Mouse (Mus musculus) ZHBTc4 (cell line): ENCODE data around the gene Lhfp.
A peak's percentile ranks its signal among the peaks of the same experiment; 100 is the strongest.

Experiments
- DNase-seq: peaks from one replicate; pipeline ENCODE4 v3.0.0-alpha.2; 2011; ENCODE audit warnings: low read depth, low spot score

The Lhfp gene

DNA sequence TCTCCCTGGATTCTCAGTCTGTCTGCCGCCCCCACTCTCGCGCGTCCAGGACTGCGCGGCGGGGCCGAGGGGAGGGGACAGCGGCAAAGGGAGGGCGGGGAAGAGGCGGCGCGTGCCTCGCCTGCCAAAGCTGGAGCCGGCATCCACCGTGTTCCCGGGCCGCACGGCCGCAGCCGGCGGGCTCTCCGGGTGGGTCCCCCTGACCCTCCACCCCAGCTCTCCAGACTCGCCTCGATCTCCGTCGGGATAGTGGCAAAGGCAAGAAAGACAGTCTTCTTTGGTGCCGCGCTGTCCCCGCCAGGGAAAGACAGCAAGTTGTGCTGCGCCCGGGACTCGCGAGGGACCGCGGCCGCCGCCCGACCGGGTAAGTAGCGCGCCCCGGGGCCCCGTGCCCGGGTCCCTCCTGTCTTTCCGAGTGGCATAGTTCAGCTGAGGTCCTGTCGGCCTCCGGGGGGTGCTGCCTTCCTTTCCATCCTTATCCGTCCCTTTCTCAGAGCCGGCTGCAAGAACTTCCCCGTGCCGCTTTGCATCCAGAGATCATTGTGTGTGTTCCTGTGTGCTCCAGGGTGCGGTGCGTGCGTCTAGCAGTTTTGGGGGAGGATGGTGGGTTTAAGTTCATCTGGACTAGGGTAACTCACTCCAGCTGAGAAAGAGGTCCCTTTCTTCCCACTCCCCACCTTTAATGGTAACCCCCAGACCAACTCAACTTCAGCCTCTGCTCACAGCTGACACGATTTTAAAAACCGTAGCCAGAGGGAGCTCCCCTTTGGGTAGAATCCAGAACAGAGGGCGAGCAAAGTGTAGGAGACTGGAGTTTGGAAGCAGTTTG lies at the start of gene Lhfp:
Gene Lhfp (plus strand): TSS at position 118 of the 829 bp plus-strand sequence.
- peak; percentile 83 for DNase-seq

DNA sequence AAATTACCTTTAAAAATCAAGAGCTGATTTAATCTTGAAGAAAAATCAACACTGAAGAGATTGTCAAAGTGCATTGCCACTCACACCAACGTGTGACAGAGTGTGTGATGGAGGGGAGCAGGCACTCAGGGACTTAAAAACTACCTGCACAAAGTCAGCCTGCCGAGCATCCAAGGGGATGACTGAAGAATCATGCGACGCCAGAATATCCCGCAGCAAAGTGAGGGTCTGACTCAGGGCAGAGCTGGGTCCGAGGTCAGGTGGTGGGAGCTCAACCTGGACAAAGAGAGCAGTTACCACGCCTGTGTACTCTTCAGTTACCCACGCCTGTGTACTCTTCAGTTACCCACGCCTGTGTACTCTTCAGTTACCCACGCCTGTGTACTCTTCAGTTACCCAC lies 48.0 kb upstream of the Lhfp start:
- DNase-seq = no peak

GRCm38 (mm10) chr3:52994666-52995065 lies 46.7 kb upstream of the Lhfp start:
- no peak for DNase-seq

DNA sequence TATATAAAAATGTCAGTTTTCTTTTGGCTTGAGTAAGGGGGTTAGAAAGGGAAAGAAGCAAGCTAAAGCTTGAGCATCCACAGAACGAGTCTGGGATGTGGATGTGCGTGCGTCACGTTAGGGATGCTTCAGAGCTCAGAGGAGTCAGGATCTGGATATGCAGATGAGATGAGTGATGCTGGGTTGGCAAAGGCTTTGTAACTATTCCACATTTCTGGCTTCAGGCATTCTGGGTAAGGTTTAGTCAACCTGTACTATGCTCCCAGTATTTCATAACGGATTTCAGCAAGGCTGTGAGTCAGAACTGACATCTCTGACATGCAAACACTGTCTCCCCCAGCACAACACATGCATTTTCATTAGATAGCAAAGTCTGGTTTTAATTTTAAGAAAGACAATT lies 44.7 kb upstream of the Lhfp start:
- DNase-seq = no peak

- DNase-seq = peak; percentile 55
Observed at GRCm38 (mm10) chr3:52997381-52997780, 43.9 kb upstream of the Lhfp start.

- DNase-seq = no peak
Observed at GRCm38 (mm10) chr3:52999016-52999744, 42.1 kb upstream of the Lhfp start.

DNA sequence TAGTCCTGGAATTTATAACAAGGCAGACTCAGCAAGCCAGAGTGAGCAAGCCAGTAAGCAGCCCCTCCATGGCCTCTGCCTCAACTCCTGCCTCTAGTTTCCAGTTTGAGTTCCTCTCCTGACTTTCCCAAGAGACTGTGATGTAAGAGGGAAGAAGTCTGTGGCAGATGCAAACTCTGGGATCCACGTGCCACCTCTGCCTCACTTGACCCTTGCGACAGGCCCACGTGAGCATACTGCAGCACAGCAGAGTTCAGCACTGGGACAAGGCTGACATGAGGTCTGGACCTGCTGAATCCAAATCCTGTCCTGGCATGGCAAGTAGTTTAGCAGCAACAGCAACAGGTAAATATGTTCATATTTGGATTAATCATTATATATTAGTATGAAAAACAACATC lies 41.3 kb upstream of the Lhfp start:
- DNase-seq = no peak

DNA sequence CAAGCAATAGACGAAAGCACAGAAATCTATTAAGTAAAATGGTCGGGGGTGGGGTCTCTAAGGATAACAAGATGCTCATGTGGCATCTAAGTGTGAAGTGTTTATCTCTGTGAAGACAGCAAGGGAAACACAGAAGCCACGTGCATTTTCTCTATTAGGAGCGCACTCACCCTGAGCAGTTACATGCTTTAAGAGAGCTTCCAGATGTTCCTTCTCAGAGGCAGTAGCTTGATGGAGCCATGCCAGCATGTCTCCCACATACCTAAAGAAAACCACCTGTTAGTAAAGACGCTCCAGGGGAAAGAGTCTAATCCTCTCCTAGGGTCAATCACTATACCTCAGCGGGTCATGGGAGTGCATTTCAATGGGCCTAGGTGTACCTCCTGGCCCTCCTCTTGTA lies 39.3 kb upstream of the Lhfp start:
- DNase-seq = no peak

- peak; percentile 45 for DNase-seq
Observed at GRCm38 (mm10) chr3:53004406-53005114, 36.8 kb upstream of the Lhfp start.

DNA sequence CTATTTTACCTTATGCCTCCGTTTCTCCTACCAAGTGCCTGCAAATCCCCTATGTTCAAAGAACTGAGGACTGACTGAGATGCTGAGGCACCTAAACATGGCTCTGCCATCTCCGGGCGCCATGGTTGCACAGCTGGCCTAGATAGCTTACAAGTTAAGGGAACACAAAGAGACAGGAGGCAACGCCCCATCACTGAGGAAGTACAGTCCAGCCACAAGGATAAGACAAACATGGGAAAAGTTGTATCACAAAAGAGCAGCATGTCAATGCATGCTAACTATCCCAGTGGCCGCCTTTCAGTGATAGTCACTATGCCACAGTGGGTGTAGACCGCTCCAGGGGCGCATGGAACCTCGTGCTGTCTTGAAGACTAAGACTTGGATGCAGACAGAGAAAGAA lies 33.9 kb upstream of the Lhfp start:
- peak; percentile 50 for DNase-seq

DNA sequence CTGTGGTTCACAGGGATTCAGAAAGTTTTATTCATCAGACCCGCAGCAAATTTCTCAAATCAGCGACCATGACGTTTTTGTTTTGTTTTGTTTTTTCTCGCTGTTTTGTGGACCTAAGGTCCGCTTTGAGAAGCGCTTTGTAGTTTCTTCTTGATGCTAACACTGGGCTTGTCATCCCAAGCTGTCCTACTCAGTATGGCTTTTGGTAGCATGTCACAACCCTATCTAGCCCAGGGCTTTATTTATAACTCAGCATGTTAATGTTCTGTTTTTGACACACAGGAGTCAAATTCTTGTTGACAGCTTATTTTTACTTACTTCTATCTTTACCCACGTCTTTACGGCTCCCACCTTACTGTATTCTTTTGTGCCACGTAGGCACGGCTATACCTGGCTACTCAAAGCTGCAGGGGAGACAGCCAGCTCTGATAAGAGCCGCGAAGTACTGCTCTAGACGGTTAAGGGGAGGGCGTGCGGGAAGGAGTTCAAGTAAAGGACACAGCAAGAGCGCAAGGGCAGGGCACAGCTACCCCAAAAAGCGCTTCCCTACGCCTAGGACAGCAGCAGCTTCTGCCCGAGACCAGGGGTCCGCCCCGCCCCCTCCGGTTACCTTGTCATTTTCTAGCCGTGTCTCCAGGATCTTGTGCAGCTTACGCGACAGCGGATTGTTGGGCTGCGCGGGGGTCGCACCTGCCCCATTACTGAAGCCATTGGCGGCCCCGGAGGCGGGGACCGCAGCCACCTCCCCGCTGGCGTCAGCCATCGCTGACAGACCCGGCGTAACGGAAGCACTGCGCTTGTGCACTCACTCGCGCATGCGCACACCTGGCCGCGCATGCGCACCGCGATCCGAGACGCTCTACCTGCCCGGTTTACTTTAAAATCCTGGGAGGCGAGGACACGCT lies 24.6 kb upstream of the Lhfp start, which contains the start of gene Cog6:
Gene Cog6 (minus strand): TSS at position 802 of the 905 bp plus-strand sequence.
- peak; percentile 95 for DNase-seq

DNA sequence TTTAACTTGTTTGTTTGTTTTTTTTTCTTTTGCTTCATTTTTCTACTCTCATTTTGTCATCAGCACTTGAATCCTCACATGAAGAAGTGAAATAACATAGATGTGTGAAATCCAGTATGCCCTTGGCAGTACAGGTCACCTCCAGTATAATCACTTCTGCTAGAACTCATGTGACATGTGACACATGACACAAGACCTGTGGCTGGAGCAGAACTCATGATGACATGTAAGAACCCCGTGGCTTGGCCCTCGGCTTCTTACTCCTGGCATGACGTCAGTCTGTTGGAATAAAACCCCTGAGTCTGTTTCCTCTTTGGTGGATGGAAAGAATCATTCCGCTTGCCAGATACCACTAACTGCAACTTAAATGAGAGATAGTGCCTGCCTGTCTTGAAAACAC lies 14.0 kb upstream of the Lhfp start:
- DNase-seq = no peak

- peak; percentile 78 for DNase-seq
Observed at GRCm38 (mm10) chr3:53029046-53029445, 12.3 kb upstream of the Lhfp start.

DNA sequence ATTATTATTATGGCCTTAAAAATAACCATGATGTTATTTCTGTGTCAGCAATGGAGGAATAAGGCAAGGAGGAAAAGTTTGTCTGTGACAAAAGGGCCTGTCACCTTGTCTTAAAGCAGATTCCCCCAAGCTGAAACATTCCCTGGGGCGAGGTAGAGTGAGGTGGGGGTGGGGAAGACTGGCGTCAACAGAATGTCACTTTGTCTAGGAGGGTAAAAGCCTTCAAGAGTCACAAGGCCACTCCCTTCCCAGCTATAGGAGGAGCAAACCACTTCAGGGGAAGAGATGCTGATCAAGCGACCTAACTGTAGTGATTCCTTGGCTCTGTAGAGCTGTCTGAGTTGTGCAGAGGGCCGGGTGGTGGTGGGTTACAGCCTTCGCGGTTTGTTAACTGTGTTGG lies 9.7 kb upstream of the Lhfp start:
- DNase-seq = peak; percentile 75

- no peak for DNase-seq
Observed at GRCm38 (mm10) chr3:53032432-53032831, 8.9 kb upstream of the Lhfp start.

DNA sequence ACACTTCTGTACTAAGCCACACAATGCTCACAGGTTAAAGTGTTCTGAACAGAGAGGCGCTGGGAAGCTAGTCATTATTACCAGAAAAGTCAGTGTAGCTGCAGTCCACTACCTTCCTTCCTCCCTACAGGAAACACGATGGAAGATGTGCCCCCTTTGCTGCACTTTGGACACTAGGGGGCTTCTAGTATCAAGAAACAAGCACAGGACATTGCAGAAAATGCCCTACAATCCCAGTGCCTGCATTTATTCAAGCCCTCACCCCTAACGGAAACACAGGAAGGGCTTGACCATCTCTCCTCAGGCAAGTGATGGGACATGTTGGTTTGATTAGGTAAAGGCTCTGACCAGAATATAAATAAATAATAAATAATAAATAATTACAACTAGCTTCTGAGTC lies 7.9 kb upstream of the Lhfp start:
- DNase-seq = peak; percentile 41

DNA sequence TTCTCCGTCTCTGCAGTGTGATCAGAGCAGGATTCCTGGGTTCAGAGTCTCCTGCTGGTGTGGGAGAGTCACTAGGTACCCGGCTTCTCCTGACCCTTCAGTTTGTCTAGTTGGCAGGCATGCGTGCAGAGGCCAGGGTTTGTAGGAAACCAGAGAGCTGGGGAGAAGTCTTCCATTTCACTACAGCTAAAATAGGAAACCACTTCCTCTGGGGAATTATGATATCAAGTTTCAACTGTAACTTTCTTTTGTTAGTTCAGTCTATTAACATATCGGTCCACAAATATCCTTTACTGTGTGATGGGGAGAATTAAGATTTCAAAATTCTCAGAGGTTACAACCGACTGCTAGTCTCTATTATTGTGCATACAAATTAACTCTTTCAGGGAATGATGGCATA lies 5.3 kb upstream of the Lhfp start:
- DNase-seq = no peak

DNA sequence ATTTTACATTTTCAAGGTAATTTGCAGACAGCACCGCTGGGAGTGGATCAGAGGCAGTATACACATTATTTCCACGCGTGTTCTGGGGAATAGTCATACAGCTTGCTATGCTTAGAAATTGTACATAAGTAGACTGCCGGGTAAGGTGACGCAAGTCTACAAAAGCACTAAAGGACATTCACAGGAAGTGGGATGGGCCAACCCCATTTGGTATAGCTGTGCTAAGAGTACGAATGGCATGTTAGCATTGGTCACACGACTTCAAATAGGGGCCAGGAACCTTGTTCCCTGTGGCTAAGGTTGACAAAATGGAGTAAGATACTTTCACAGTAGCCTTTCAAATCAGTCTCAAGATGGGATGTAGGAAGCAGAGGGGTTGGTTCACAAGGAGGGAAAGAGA lies 4.4 kb upstream of the Lhfp start:
- no peak for DNase-seq

GRCm38 (mm10) chr3:53038913-53039312 lies 2.4 kb upstream of the Lhfp start:
- DNase-seq = no peak

DNA sequence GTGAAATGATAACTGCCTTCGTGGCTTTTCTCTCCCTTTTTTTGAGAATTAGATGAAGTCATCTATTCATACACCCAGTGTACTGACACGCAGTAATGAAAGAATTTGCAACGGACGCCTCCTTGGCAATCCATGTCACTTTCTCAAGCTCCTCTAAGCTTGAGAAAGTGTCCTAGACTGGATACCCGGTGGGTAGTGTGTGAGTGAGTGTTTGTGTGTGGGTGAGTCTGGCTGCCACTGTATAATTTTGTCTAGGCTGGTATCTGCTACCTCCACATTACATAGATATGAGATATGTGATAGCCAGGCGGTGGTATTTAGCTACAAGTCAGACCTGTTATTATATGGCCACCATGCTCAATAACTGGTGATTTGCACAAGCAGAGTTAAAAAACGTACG lies 1.6 kb upstream of the Lhfp start:
- DNase-seq = no peak
